Mouse (Mus musculus) stomach, embryonic 14.5 days (tissue): ENCODE measurements around the gene Rasip1. TPM values are rescaled to one million over a fixed set of nuclear protein-coding genes. Genes with fewer than 3 reads are reported as not detected.

ENCODE experiments used
- ATAC-seq: fragments of 200-750 bp; cut with Nextera tagmentation; 2 replicates; pipeline ENCODE4 v1.8.0; 2017; ENCODE audit warnings: low read depth, moderate TSS enrichment; ENCODE audit not compliant: insufficient number of reproducible peaks, insufficient read depth, low FRiP score
- H3K27ac ChIP-seq: fragments of 300-500 bp; sonication (generic); 2 replicates; pipeline ENCODE4 v1.5.1; 2014; ENCODE audit warnings: mild to moderate bottlenecking, low read length, moderate library complexity, mixed read lengths
- H3K27me3 ChIP-seq: fragments of 300-500 bp; sonication (generic); 2 replicates; pipeline ENCODE4 v1.6.1; 2014; ENCODE audit warnings: low read length, control low read depth, mixed read lengths; ENCODE audit not compliant: control insufficient read depth, insufficient read depth
- H3K36me3 ChIP-seq: fragments of 300-500 bp; sonication (generic); 2 replicates; pipeline ENCODE4 v1.6.1; 2014; ENCODE audit warnings: mild to moderate bottlenecking, control low read depth, low read length, moderate library complexity, mixed read lengths; ENCODE audit not compliant: control insufficient read depth, insufficient read depth
- H3K4me1 ChIP-seq: fragments of 300-500 bp; sonication (generic); 2 replicates; pipeline ENCODE4 v1.6.1; 2014; ENCODE audit warnings: low read length, control low read depth, mixed read lengths; ENCODE audit not compliant: control insufficient read depth, insufficient read depth
- H3K4me2 ChIP-seq: fragments of 300-500 bp; sonication (generic); replicated peaks from 2 replicates; pipeline ENCODE4 v1.6.1; 2014; ENCODE audit warnings: low read depth, low read length, control low read depth
- H3K4me3 ChIP-seq: fragments of 300-500 bp; sonication (generic); 2 replicates; pipeline ENCODE4 v1.5.1; 2014; ENCODE audit warnings: low read depth, low read length, control low read depth
- H3K9ac ChIP-seq: fragments of 300-500 bp; sonication (generic); replicated peaks from 2 replicates; pipeline ENCODE4 v1.6.1; 2014; ENCODE audit warnings: low read depth, mild to moderate bottlenecking, control low read depth, low read length, moderate library complexity, mixed read lengths
- H3K9me3 ChIP-seq: fragments of 300-500 bp; sonication (generic); 2 replicates; pipeline ENCODE4 v1.6.1; 2016; ENCODE audit warnings: low read depth, low read length, control low read depth; ENCODE audit not compliant: control insufficient read depth
- WGBS: fragments of 180-500 bp; shearing (Covaris S2); extraction: QIAGEN DNeasy Blood & Tissue Kit; methylation state at CpG from one replicate; pipeline ENCODE4 v1.1.7; 2014; 5-methylcytosine and 5-hydroxymethylcytosine counted together
- polyA plus RNA-seq: library from polyadenylated mRNA; unstranded; fragments of >200 nt; fragmentation: Nextera tagmentation; extraction: Ambion mirVana; gene quantifications from 2 replicates; pipeline ENCODE4 v1.2.1, GENCODE M21; 2014

Rasip1 gene
- polyA plus RNA-seq, 1 experiment from 2014 or later: 6.2 TPM

- 87% methylated on average over 4 of the region's 4 CpGs for WGBS
- Histone ChIP-seq H3K27me3 (no peaks in the 10 kb centered on the region), H3K4me2 (no peak overlapping the region), H3K36me3 (no peaks in the 10 kb centered on the region), H3K4me1 (no peaks in the 10 kb centered on the region), H3K9ac (no peak overlapping the region), H3K4me3 (no peak overlapping the region), H3K27ac (no peak overlapping the region), H3K9me3 (no peaks in the 10 kb centered on the region)
- ATAC-seq: no peak
Measured at GRCm38 (mm10) chr7:45595176-45595575, 32.1 kb upstream of the Rasip1 start.

GRCm38 (mm10) chr7:45596107-45596506, 31.2 kb upstream of the Rasip1 start:
- ATAC-seq: no peak
- H3K27me3 ChIP-seq: no peaks in the 10 kb centered on the region
- no peak overlapping the region for H3K4me3 ChIP-seq
- H3K4me2 ChIP-seq: no peak overlapping the region
- no peaks in the 10 kb centered on the region for H3K36me3 ChIP-seq
- WGBS: 82% methylated on average over 1 of the region's 1 CpGs
- H3K9ac ChIP-seq: no peak overlapping the region
- no peaks in the 10 kb centered on the region for H3K4me1 ChIP-seq
- H3K27ac ChIP-seq: no peak overlapping the region
- no peaks in the 10 kb centered on the region for H3K9me3 ChIP-seq

GRCm38 (mm10) chr7:45597013-45597412, 30.3 kb upstream of the Rasip1 start:
- H3K4me3 ChIP-seq: no peak overlapping the region
- 0 out of 2 replicates have a peak, but pooled peaks cover 2% of the 10 kb centered on the region for H3K4me1 ChIP-seq
- H3K27me3 ChIP-seq: no peaks in the 10 kb centered on the region
- no peak overlapping the region for H3K9ac ChIP-seq
- H3K9me3 ChIP-seq: no peaks in the 10 kb centered on the region
- 89% methylated on average over 5 of the region's 5 CpGs for WGBS
- H3K4me2 ChIP-seq: no peak overlapping the region
- no peaks in the 10 kb centered on the region for H3K36me3 ChIP-seq
- H3K27ac ChIP-seq: no peak overlapping the region
- ATAC-seq: no peak

GRCm38 (mm10) chr7:45597527-45597926, 29.8 kb upstream of the Rasip1 start:
- ATAC-seq: no peak
- 87% methylated on average over 6 of the region's 6 CpGs for WGBS
- Histone ChIP-seq H3K9me3 (no peaks in the 10 kb centered on the region), H3K4me2 (no peak overlapping the region), H3K27me3 (no peaks in the 10 kb centered on the region), H3K27ac (no peak overlapping the region), H3K4me3 (no peak overlapping the region), H3K9ac (no peak overlapping the region), H3K36me3 (no peaks in the 10 kb centered on the region), H3K4me1 (0 out of 2 replicates have a peak, but pooled peaks cover 2% of the 10 kb centered on the region)

- Histone ChIP-seq H3K4me2 (no peak overlapping the region), H3K9ac (no peak overlapping the region)
- ATAC-seq: no peak
Measured at GRCm38 (mm10) chr7:45598960-45599879, 28.1 kb upstream of the Rasip1 start.

GRCm38 (mm10) chr7:45605704-45606289, 21.5 kb upstream of the Rasip1 start:
- 69% methylated on average over 9 of the region's 9 CpGs for WGBS
- ATAC-seq: no peak

More at GRCm38 (mm10) chr7:45598960-45599879, 28.1 kb upstream of the Rasip1 start:
- H3K4me3 ChIP-seq: no peak overlapping the region
- no peak overlapping the region for H3K27ac ChIP-seq
- H3K4me1 ChIP-seq: 0 out of 2 replicates have a peak, but pooled peaks cover 2% of the 10 kb centered on the region
- H3K9me3 ChIP-seq: no peaks in the 10 kb centered on the region
- WGBS: 38% methylated on average over 18 of the region's 18 CpGs
- H3K27me3 ChIP-seq: no peaks in the 10 kb centered on the region
- H3K36me3 ChIP-seq: no peaks in the 10 kb centered on the region

GRCm38 (mm10) chr7:45609511-45609910, 17.8 kb upstream of the Rasip1 start:
- Histone ChIP-seq H3K4me3 (no peak overlapping the region), H3K4me1 (0 out of 2 replicates have a peak, but pooled peaks cover 2% of the 10 kb centered on the region), H3K4me2 (no peak overlapping the region), H3K9me3 (no peaks in the 10 kb centered on the region), H3K36me3 (no peaks in the 10 kb centered on the region), H3K9ac (no peak overlapping the region), H3K27me3 (no peaks in the 10 kb centered on the region), H3K27ac (no peak overlapping the region)
- ATAC-seq: no peak
- 56% methylated on average over 1 of the region's 1 CpGs for WGBS

More at GRCm38 (mm10) chr7:45605704-45606289, 21.5 kb upstream of the Rasip1 start:
- no peak overlapping the region for H3K9ac ChIP-seq
- peak overlapping the region; percentile 33; the same call in 1 of the 2 replicates for H3K27ac ChIP-seq
- H3K4me2 ChIP-seq: no peak overlapping the region
- no peaks in the 10 kb centered on the region for H3K36me3 ChIP-seq
- H3K4me3 ChIP-seq: no peak overlapping the region
- H3K27me3 ChIP-seq: no peaks in the 10 kb centered on the region
- H3K9me3 ChIP-seq: no peaks in the 10 kb centered on the region
- H3K4me1 ChIP-seq: 0 out of 2 replicates have a peak, but pooled peaks cover 4% of the 10 kb centered on the region

- Histone ChIP-seq H3K27ac (peak overlapping the region; percentile 7; the same call in 1 of the 2 replicates), H3K4me3 (no peak overlapping the region), H3K36me3 (no peaks in the 10 kb centered on the region), H3K27me3 (no peaks in the 10 kb centered on the region), H3K4me1 (peaks cover 6% of the 10 kb centered on the region; the same call in 1 of the 2 replicates), H3K4me2 (no peak overlapping the region), H3K9me3 (no peaks in the 10 kb centered on the region), H3K9ac (no peak overlapping the region)
- ATAC-seq: no peak
- 20% methylated on average over 6 of the region's 6 CpGs for WGBS
Measured at GRCm38 (mm10) chr7:45616277-45616676, 11.0 kb upstream of the Rasip1 start.
